Mouse (Mus musculus) T-cell, adult 66 days (primary cell): ENCODE measurements around the gene Mto1. TPM values are rescaled to one million over a fixed set of nuclear protein-coding genes. Genes with fewer than 3 reads are reported as not detected.

Experiments used
- total RNA-seq, 2 experiments: library from RNA; stranded (reverse); gene quantifications; 3 replicates in 1 of 2; 4 replicates in 1 of 2; pipeline ENCODE4 v1.2.4; 2023

Mto1 gene
- total RNA-seq = 10 to 100 TPM; 26.0 to 28.4 TPM

GRCm38 (mm10) chr9:78447973-78448873 lies at the start of gene Mto1, which contains the start of gene Gm17324:
Mto1 (plus strand) TSS chr9:78448208.
Gm17324 (minus strand) TSS chr9:78448786.

GRCm38 (mm10) chr9:78442579-78443392 lies 5.2 kb upstream of the Mto1 start, which contains the start of gene Cgas:
Cgas (minus strand) TSS chr9:78443237.

GRCm38 (mm10) chr9:78488890-78489420 lies 40.9 kb downstream of the Mto1 start, which contains the start of gene Eef1a1:
Eef1a1 (minus strand) TSS chr9:78489151.

Other genes with a start within 250 kb of the Mto1 start
- not detected for gene Gsta1, start 217.6 kb upstream of the Mto1 start, total RNA-seq
- gene Gm3776, start 191.1 kb upstream of the Mto1 start, total RNA-seq = not detected
- gene Gm10639, start 158.3 kb upstream of the Mto1 start, total RNA-seq = not detected
- not detected for gene Omt2a, start 133.4 kb upstream of the Mto1 start, total RNA-seq
- gene Omt2b, start 120.6 kb upstream of the Mto1 start, total RNA-seq = not detected
- gene Gsta2, start 92.4 kb upstream of the Mto1 start, total RNA-seq = not detected
- not detected for gene Dppa5a, start 80.0 kb upstream of the Mto1 start, total RNA-seq
- gene Ooep, start 69.5 kb upstream of the Mto1 start, total RNA-seq = not detected
- 1 to 10 TPM; 2.1 to 2.3 TPM for gene Ddx43, start 52.4 kb upstream of the Mto1 start, total RNA-seq
- gene Cgas, start 5.0 kb upstream of the Mto1 start, total RNA-seq = 1 to 10 TPM; 4.9 to 5.1 TPM
- 1 to 10 TPM in 1 of 2 experiments, under 1 TPM in 1; 0.61 to 1.1 TPM for gene Gm17324, start 578 bp downstream of the Mto1 start, total RNA-seq
- gene Eef1a1, start 40.9 kb downstream of the Mto1 start, total RNA-seq = over 10,000 TPM; 11,382 to 11,897 TPM
- gene Slc17a5, start 139.8 kb downstream of the Mto1 start, total RNA-seq = 1 to 10 TPM; 6.4 to 7.9 TPM
- not detected for gene Cd109, start 167.3 kb downstream of the Mto1 start, total RNA-seq